Mouse (Mus musculus): ENCODE data around the gene Htr1d.

- no peak for TF ChIP-seq ZC3H11A (IDR thresholded peaks at IDR 0.05; ENCODE audit: borderline replicate concordance, low read depth, low read length)
- TF ChIP-seq CHD2 (IDR thresholded peaks at IDR 0.05; ENCODE audit: low read depth, low read length): no peak
- TF ChIP-seq HCFC1 (IDR thresholded peaks at IDR 0.05; ENCODE audit: borderline replicate concordance, insufficient read depth, low read length): no peak
- TF ChIP-seq MAFK (IDR thresholded peaks at IDR 0.05; ENCODE audit: insufficient read depth, low read depth, low read length): no peak
- TF ChIP-seq ZNF384 (IDR thresholded peaks at IDR 0.05; ENCODE audit: low read depth, low read length): no peak
These were observed 29.5 kb downstream of the Htr1d start for GRCm38 (mm10) chr4:136452792-136453191.
